Mouse (Mus musculus) G1E (cell line): ENCODE data around the gene Ces1b.

ENCODE experiments used
- CTCF ChIP-seq: IDR thresholded peaks from 2 replicates; pipeline ENCODE4 v1.5.1; 2012; ENCODE audit warnings: low read depth, low read length, inconsistent platforms, mixed read lengths
- GATA1 ChIP-seq: IDR thresholded peaks from 2 replicates; pipeline ENCODE4 v1.6.1; 2012; ENCODE audit warnings: borderline replicate concordance, low read length, inconsistent platforms, mixed read lengths
- GATA2 ChIP-seq: IDR thresholded peaks from 2 replicates; pipeline ENCODE4 v1.6.1; 2012; ENCODE audit warnings: low read depth, low read length, inconsistent platforms, borderline replicate concordance
- POLR2AphosphoS5 ChIP-seq: IDR thresholded peaks from 2 replicates; pipeline ENCODE4 v1.6.1; 2012; ENCODE audit warnings: low read depth, low read length, inconsistent platforms; ENCODE audit not compliant: insufficient replicate concordance
- TAL1 ChIP-seq: conservative IDR thresholded peaks from 2 replicates; pipeline ENCODE4 v1.6.1; 2012; ENCODE audit warnings: low read depth, low read length, inconsistent platforms, mixed read lengths

- TF ChIP-seq CTCF (no peak), POLR2AphosphoS5 (no peak), TAL1 (no peak), GATA1 (no peak), GATA2 (no peak)
These were observed 41.0 kb downstream of the Ces1b start for GRCm38 (mm10) chr8:93038831-93039230.
